Mouse (Mus musculus) kidney, embryonic 16.5 days (tissue): ENCODE measurements around the gene Rhd. TPM values are rescaled to one million over a fixed set of nuclear protein-coding genes. Genes with fewer than 3 reads are reported as not detected.

Experiments
- ATAC-seq: fragments of 200-750 bp; cut with Nextera tagmentation; 2 replicates; pipeline ENCODE4 v1.8.0; 2017; ENCODE audit warnings: moderate TSS enrichment; ENCODE audit not compliant: low FRiP score, low TSS enrichment
- H3K27ac ChIP-seq: fragments of 300-500 bp; sonication (generic); 2 replicates; pipeline ENCODE4 v1.5.1; 2014; ENCODE audit warnings: low read length
- H3K27me3 ChIP-seq: fragments of 300-500 bp; sonication (generic); 2 replicates; pipeline ENCODE4 v1.6.1; 2014; ENCODE audit warnings: low read length, control low read depth, mixed read lengths; ENCODE audit not compliant: insufficient read depth
- H3K36me3 ChIP-seq: fragments of 300-500 bp; sonication (generic); 2 replicates; pipeline ENCODE4 v1.6.1; 2014; ENCODE audit warnings: low read length, control low read depth, mixed read lengths; ENCODE audit not compliant: insufficient read depth
- H3K4me1 ChIP-seq: fragments of 300-500 bp; sonication (generic); 2 replicates; pipeline ENCODE4 v1.6.1; 2014; ENCODE audit warnings: low read length, control low read depth, mixed read lengths; ENCODE audit not compliant: insufficient read depth
- H3K4me2 ChIP-seq: fragments of 300-500 bp; sonication (generic); replicated peaks from 2 replicates; pipeline ENCODE4 v1.6.1; 2014; ENCODE audit warnings: low read depth, low read length
- H3K4me3 ChIP-seq: fragments of 300-500 bp; sonication (generic); 2 replicates; pipeline ENCODE4 v1.5.1; 2014; ENCODE audit warnings: mild to moderate bottlenecking, low read length
- H3K9ac ChIP-seq: fragments of 300-500 bp; sonication (generic); replicated peaks from 2 replicates; pipeline ENCODE4 v1.6.1; 2014; ENCODE audit warnings: low read length
- H3K9me3 ChIP-seq: fragments of 300-500 bp; sonication (generic); 2 replicates; pipeline ENCODE4 v1.6.1; 2016; ENCODE audit warnings: low read length, control low read depth
- WGBS: fragments of 180-500 bp; shearing (Covaris S2); extraction: QIAGEN DNeasy Blood & Tissue Kit; methylation state at CpG from one replicate; pipeline ENCODE4 v1.1.7; 2014; 5-methylcytosine and 5-hydroxymethylcytosine counted together
- polyA plus RNA-seq: library from polyadenylated mRNA; unstranded; fragments of >200 nt; fragmentation: Nextera tagmentation; extraction: Ambion mirVana; gene quantifications from 2 replicates; pipeline ENCODE4 v1.2.1, GENCODE M21; 2015

Gene Rhd
- polyA plus RNA-seq, 1 experiment from 2014 or later, result 3.0 TPM

DNA sequence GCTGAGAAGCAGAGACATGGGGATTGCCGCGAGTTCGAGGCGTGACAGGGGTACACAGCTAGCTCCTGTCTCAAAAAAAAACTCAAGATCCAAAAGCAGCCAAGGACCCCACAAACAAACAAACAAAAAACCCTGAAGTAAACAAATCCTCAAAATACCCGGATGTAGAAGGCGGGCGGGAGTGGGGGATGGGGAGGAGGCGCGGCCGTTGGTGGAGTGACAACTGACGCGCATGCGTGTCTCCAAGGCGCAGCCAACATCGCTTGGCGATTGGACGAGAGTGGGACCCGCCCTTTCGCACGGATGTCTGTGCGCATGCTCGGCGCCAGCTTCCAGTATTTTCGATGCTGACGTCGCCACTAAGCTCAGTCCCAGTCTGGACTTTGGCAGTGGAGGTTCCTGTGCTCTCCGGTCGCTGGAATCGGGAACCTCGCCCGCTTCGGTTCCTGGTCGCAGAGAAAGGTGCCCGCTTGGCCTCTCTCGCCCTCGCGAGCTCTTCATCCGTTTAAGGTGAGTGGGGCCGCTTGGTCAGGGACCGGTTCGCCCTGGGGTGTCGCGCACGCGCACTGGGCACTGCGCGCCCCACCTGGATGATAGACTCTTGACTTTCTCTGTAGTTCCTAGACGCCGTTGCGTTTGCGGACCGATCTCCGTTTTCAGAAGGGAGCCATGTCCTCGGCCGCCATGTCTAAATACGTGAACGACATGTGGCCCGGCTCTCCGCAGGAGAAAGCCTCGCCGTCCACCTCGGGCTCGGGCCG is 59.1 kb downstream of the Rhd start, which contains the start of gene Rsrp1:
TSS of gene Rsrp1 (plus strand) at position 335 of the 761 bp plus-strand sequence.
- under 1% methylated on average over 64 of the region's 64 CpGs for WGBS
- Histone ChIP-seq H3K4me2 (peak within 1 kb of the TSS; percentile 95), H3K27ac (peak within 1 kb of the TSS; percentile 97), H3K9me3 (no peaks in the 10 kb centered on the region), H3K4me3 (peak within 1 kb of the TSS; percentile 89), H3K36me3 (peaks cover 29% of the 10 kb centered on the region), H3K4me1 (peaks cover 21% of the 10 kb centered on the region), H3K27me3 (no peaks in the 10 kb centered on the region), H3K9ac (peak within 1 kb of the TSS; percentile 89)
- ATAC-seq, result peak; percentile 96

DNA sequence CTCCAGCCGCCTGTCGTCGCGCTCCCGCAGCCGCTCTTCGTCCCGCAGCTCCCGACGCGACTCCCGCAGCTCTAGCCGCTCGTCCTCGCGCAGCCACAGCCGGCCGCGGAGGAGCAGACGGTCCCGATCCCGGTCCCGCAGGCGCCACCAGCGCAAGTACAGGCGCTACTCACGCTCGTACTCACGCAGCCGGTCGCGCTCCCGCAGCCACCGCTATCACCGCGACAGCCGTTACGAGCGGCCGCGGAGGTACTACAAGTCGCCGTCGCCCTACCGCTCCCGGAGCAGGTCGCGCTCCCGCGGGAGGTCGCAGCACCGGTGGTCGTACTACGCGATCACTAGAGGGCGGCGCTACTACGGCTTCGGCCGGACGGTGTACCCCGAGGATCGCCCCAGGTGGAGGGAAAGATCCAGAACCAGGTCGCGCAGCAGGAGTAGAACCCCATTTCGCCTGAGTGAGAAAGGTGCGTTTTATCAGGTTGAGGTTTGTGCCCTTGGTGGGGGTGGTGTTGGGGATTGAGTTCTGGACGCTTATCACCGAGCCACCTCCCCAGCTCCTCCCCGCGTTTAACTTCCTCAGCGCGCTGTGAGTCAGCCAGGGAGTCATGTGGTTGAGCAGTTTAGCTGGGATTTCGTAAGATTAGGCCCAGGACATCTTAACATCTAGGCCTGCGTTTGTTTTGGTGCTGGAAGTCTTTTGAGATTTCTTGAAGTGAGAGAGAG is 59.8 kb downstream of the Rhd start:
- Histone ChIP-seq H3K9ac (peak overlapping the region; percentile 89), H3K27me3 (no peaks in the 10 kb centered on the region), H3K36me3 (peaks cover 31% of the 10 kb centered on the region), H3K9me3 (no peaks in the 10 kb centered on the region), H3K4me1 (peaks cover 21% of the 10 kb centered on the region), H3K4me3 (peak overlapping the region; percentile 89), H3K27ac (peak overlapping the region; percentile 97), H3K4me2 (peak overlapping the region; percentile 95)
- under 1% methylated on average over 75 of the region's 75 CpGs for WGBS
- ATAC-seq, result peak; percentile 52

DNA sequence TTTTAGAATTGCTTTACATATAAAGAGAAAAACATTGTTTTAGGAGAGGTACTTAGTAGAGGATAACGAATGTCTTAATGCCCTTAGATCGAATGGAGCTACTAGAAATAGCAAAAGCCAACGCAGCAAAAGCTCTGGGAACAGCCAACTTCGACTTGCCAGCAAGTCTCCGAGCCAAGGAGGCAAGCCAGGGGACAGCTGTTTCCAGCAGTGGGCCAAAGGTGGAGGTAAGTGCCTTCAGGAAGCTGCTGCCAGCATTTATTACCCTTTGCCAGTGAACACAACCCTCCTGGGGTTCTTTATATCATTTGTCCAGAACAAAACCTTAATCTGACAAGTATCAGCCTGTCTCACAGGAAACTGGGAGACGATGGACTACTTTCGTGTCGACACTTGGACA is 60.9 kb downstream of the Rhd start:
- H3K9ac ChIP-seq, result peak overlapping the region; percentile 52

DNA sequence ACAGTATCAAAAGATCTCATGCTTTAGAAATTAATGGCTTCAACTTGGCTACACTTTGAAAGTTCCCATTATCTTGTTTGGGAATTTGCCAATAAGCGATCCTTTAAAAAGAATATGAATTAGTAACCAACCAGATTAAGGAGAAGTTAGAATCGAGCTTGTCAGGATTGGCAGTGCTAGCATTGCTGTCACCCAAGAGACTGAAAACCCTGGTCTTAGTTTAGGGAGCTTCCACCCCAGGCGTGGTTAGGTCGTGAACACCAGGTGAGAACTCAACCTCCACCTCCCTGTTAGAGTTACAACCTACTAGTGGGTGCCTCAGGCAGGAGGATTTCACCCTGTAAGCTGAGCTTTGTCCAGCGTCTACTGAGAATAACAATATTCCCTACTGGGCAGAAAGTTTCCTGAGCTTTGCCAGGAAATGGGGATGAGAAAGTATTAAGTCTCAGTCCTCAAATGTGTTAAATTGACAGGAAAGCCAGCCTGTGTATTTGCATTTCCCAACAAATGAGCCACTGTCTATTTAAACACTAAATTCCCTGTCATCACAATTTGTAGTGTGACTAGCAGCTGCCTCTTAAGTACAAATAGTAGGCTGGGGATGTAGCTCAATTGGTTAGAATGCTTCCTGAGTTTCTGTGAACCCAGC is 63.6 kb downstream of the Rhd start:
- Histone ChIP-seq H3K4me2 (no peak overlapping the region), H3K9ac (no peak overlapping the region), H3K4me3 (no peak overlapping the region), H3K4me1 (peaks cover 26% of the 10 kb centered on the region), H3K27ac (no peak overlapping the region), H3K9me3 (no peaks in the 10 kb centered on the region), H3K36me3 (peaks cover 33% of the 10 kb centered on the region), H3K27me3 (no peaks in the 10 kb centered on the region)
- WGBS, result 77% methylated on average over 5 of the region's 5 CpGs
- no peak for ATAC-seq

More for the DNA sequence above, 60.9 kb downstream of the Rhd start:
- Histone ChIP-seq H3K27ac (no peak overlapping the region), H3K4me3 (peak overlapping the region; percentile 41), H3K36me3 (peaks cover 31% of the 10 kb centered on the region), H3K9me3 (no peaks in the 10 kb centered on the region), H3K4me2 (peak overlapping the region; percentile 95), H3K4me1 (peaks cover 23% of the 10 kb centered on the region), H3K27me3 (no peaks in the 10 kb centered on the region)
- ATAC-seq, result no peak
- 67% methylated on average over 8 of the region's 8 CpGs for WGBS

DNA sequence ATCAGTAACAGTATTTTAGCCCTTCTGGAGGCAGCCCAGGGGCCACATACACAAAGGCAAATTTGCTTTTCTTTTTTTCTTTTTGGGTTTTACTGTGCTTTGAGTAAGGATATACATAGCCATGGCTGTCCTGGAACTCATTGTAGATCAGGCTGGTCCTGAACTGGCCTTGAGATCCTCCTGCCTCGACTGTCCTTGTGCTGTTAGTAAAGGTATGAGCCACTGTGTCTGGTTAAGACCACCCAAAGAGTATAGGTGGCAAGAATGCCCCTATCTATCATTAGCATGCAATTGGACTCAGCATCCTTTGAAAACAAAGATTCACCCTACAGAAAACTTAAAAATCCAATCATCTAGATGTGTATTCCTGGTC is 64.1 kb downstream of the Rhd start:
- Histone ChIP-seq H3K27me3 (no peaks in the 10 kb centered on the region), H3K4me2 (no peak overlapping the region), H3K9ac (no peak overlapping the region), H3K27ac (no peak overlapping the region), H3K9me3 (no peaks in the 10 kb centered on the region), H3K4me3 (no peak overlapping the region), H3K36me3 (peaks cover 37% of the 10 kb centered on the region), H3K4me1 (peaks cover 26% of the 10 kb centered on the region)
- no peak for ATAC-seq
- WGBS, result 85% methylated on average over 1 of the region's 1 CpGs

DNA sequence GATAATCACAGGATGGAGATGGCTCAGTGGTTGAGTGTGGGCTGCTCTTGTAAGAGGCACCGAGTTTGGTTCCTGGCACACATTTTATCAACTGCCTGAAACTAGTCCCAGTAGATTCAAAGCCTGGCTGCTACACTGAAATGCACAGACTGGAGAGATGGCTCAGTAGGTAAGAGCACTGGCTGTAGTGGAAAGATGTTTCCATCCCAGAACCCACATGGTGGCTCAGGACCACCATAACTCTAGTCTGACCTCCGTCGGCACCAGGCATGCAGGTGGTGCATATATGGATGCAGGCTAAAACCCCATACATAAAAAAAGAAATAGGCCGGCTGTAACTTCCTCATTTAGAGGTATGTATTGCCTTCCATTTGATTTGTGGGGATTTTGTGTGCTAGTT is 65.2 kb downstream of the Rhd start:
- no peaks in the 10 kb centered on the region for H3K27me3 ChIP-seq
- H3K27ac ChIP-seq, result no peak overlapping the region
- peaks cover 41% of the 10 kb centered on the region for H3K36me3 ChIP-seq
- 76% methylated on average over 4 of the region's 4 CpGs for WGBS
- ATAC-seq, result no peak
- no peak overlapping the region for H3K9ac ChIP-seq
- H3K9me3 ChIP-seq, result no peaks in the 10 kb centered on the region
- no peak overlapping the region for H3K4me3 ChIP-seq
- no peak overlapping the region for H3K4me2 ChIP-seq
- H3K4me1 ChIP-seq, result peaks cover 26% of the 10 kb centered on the region

DNA sequence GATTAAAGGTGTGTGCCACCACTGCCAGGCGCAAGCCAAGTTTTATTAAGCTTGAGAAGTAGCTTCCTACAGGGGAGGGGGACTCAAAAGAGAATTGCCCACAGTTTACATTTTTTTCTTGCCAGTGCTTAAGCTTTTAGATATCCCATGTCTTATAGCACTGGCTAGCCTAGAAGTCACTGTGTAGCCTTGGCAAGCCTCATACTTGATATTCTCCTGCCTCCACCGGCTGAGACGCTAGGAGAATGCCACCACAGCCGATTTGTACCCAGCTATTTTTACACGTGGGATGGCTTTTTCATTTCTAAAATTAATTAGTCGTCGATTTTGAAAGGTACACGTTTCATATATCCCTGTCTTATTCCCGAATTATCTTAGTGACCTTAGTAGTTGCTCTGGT is 65.9 kb downstream of the Rhd start:
- Histone ChIP-seq H3K4me3 (peak overlapping the region; percentile 92), H3K9me3 (no peaks in the 10 kb centered on the region), H3K36me3 (peaks cover 44% of the 10 kb centered on the region), H3K4me2 (peak overlapping the region; percentile 81), H3K9ac (peak overlapping the region; percentile 50; the same call in 1 of the 2 replicates), H3K4me1 (peaks cover 23% of the 10 kb centered on the region), H3K27ac (no peak overlapping the region), H3K27me3 (no peaks in the 10 kb centered on the region)
- ATAC-seq, result no peak
- WGBS, result 30% methylated on average over 9 of the region's 9 CpGs

DNA sequence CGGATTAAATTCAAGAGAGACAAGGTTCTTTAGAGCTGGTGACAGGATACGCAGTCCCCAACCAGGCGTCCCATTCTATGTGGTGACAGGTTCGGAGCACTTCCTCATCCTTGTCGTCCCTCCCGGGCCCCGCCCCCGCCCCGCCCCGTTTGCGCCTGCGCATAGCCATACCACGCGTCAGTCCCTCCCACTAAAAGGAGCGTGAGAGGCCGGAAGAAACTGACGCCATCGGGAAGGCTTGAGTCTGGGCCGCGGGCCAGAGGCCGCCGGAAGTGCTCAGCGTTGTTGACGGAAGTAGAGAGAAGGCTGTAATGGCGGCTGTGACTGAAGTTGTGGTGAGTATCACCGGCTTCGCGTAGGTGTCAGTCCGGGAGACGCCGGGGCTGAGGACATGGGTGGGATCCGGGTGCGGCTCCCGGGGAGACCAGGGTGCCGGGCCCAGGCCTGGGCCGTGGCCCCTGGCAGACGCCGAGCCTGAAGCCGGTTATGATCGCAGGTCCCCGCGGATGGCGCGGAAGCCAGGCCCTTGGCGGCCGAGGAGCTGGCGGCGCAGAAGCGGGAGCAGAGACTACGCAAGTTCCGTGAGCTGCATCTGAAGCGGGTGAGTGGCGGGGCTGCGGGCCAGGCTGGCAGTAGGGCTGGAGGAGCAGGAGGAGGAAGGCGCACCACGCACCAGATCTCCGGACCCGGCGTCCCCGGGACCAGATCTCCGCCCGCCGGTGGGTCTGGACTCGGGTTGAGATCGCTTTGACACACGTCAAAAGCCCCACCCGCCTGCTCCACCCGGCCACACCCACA is 66.5 kb downstream of the Rhd start, which contains the start of gene Syf2:
TSS of gene Syf2 (plus strand) at position 215 of the 798 bp plus-strand sequence.
- H3K36me3 ChIP-seq, result peaks cover 44% of the 10 kb centered on the region
- no peaks in the 10 kb centered on the region for H3K27me3 ChIP-seq
- under 1% methylated on average over 68 of the region's 68 CpGs for WGBS
- H3K9me3 ChIP-seq, result no peaks in the 10 kb centered on the region
- H3K27ac ChIP-seq, result peak within 1 kb of the TSS; percentile 75
- H3K9ac ChIP-seq, result peak within 1 kb of the TSS; percentile 81
- peaks cover 16% of the 10 kb centered on the region for H3K4me1 ChIP-seq
- ATAC-seq, result peak; percentile 97
- peak within 1 kb of the TSS; percentile 81 for H3K4me2 ChIP-seq
- H3K4me3 ChIP-seq, result peak within 1 kb of the TSS; percentile 92
